Mouse (Mus musculus): ENCODE data around the gene Cntn1.

GRCm38 (mm10) chr15:92344136-92344869, 293.3 kb downstream of the Cntn1 start:
- TF ChIP-seq CTCF (IDR thresholded peaks at IDR 0.05; ENCODE audit: control insufficient read depth, insufficient read depth, insufficient replicate concordance, low read depth, low read length) = no peak
- no peak for TF ChIP-seq POLR2A (IDR thresholded peaks at IDR 0.05; ENCODE audit: control insufficient read depth, low read depth, low read length)
